Mouse (Mus musculus) thymus, adult 2 months (tissue): Measurements from ENCODE around the gene Dysf.

Source experiments
- CTCF ChIP-seq: fragments of 200-500 bp; IDR thresholded peaks from 2 replicates; pipeline ENCODE4 v1.5.1; 2012; ENCODE audit warnings: mild to moderate bottlenecking, control low read depth, low read length, moderate library complexity, borderline replicate concordance; ENCODE audit not compliant: control insufficient read depth, poor library complexity, insufficient read depth; ENCODE audit errors: extremely low read depth
- POLR2A ChIP-seq: fragments of 200-500 bp; IDR thresholded peaks from 2 replicates; pipeline ENCODE4 v1.6.1; 2012; ENCODE audit warnings: mild to moderate bottlenecking, low read length, control low read depth, moderate library complexity; ENCODE audit not compliant: control insufficient read depth, poor library complexity, insufficient read depth; ENCODE audit errors: extremely low read depth

DNA sequence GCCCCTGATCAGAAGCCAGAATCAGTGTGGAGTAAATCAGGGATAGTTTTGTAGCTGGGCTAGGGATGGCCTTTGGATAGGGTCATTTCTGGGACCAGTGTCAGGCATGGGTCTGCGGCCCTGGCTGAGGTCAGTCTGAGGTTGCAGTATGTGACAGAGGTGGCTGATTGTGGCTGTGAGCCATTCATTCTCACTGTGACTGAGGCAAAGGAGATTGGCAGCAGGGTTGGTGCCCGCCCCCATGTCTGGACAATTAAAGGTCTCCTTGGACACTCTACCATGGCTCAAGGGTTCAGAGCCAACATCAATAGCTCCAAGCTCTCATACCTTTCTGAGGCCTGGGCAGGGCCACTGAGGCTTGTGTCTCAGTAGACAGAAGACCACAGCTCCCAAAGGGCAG, 227.0 kb downstream of the Dysf start:
- no peak for TF ChIP-seq CTCF
- no peak for TF ChIP-seq POLR2A
